Mouse (Mus musculus) kidney, adult 2 months (tissue): ENCODE measurements at regions not wholly inside any gene's neighbourhood (a gene's known extent, or its start where the extent isn't known, plus 50 kb on each side); places are given as distances from the start of the nearest gene placed in this dataset.

Source experiments
- DNase-seq: peaks from one replicate; pipeline ENCODE4 v3.0.0; 2021
- H3K27ac ChIP-seq: fragments of 200-500 bp; 2 replicates; pipeline ENCODE4 v1.5.1; 2012; ENCODE audit warnings: low read depth, low read length, control low read depth, inconsistent platforms; ENCODE audit not compliant: insufficient read depth
- H3K27me3 ChIP-seq: fragments of 200-500 bp; replicated peaks from 2 replicates; pipeline ENCODE4 v1.6.1; 2012; ENCODE audit warnings: mild to moderate bottlenecking, moderate library complexity, low read length, inconsistent platforms; ENCODE audit not compliant: control insufficient read depth, insufficient read depth
- H3K36me3 ChIP-seq: fragments of 200-500 bp; 2 replicates; pipeline ENCODE4 v1.6.1; 2012; ENCODE audit warnings: mild to moderate bottlenecking, moderate library complexity, low read length, inconsistent platforms; ENCODE audit not compliant: control insufficient read depth, insufficient read depth
- H3K4me1 ChIP-seq: fragments of 200-500 bp; 2 replicates; pipeline ENCODE4 v1.6.1; 2011; ENCODE audit warnings: low read length; ENCODE audit not compliant: control insufficient read depth, insufficient read depth
- H3K4me3 ChIP-seq: fragments of 200-500 bp; 2 replicates; pipeline ENCODE4 v1.5.1; 2011; ENCODE audit warnings: mild to moderate bottlenecking, low read depth, low read length, control low read depth; ENCODE audit not compliant: insufficient read depth
- CTCF ChIP-seq: fragments of 200-500 bp; conservative IDR thresholded peaks from 2 replicates; pipeline ENCODE4 v1.5.1; 2011; ENCODE audit warnings: low read depth, mild to moderate bottlenecking, control low read depth, low read length, moderate library complexity, mixed read lengths; ENCODE audit not compliant: insufficient read depth, insufficient read length
- POLR2A ChIP-seq: fragments of 200-500 bp; IDR thresholded peaks from one replicate; pipeline ENCODE4 v1.6.1; 2011; ENCODE audit warnings: low read depth, low read length, control low read depth
- WGBS: fragments of 180-500 bp; shearing (Covaris S2); methylation state at CpG from one replicate; pipeline ENCODE4 v1.1.7; 2018; 5-methylcytosine and 5-hydroxymethylcytosine counted together

- WGBS = 41% methylated on average over 15 of the region's 15 CpGs
- Histone ChIP-seq H3K36me3 (no peaks in the 10 kb centered on the region), H3K4me3 (no peak overlapping the region), H3K4me1 (no peaks in the 10 kb centered on the region), H3K27ac (no peak overlapping the region), H3K27me3 (no peaks in the 10 kb centered on the region)
- DNase-seq = peak; percentile 22
- TF ChIP-seq POLR2A (no peak), CTCF (no peak)
These were observed 239.0 kb downstream of the Cxcl12 start for GRCm38 (mm10) chr6:117407206-117407858.

GRCm38 (mm10) chr6:117407953-117408352, 239.6 kb downstream of the Cxcl12 start:
- no peaks in the 10 kb centered on the region for H3K4me1 ChIP-seq
- H3K4me3 ChIP-seq = no peak overlapping the region
- no peaks in the 10 kb centered on the region for H3K36me3 ChIP-seq
- WGBS = 76% methylated on average over 5 of the region's 5 CpGs
- TF ChIP-seq POLR2A = no peak
- TF ChIP-seq CTCF = no peak
- H3K27me3 ChIP-seq = no peaks in the 10 kb centered on the region
- no peak for DNase-seq
- no peak overlapping the region for H3K27ac ChIP-seq

GRCm38 (mm10) chr6:117408971-117409783, 240.8 kb downstream of the Cxcl12 start:
- no peak for DNase-seq
- H3K4me3 ChIP-seq = no peak overlapping the region
- no peaks in the 10 kb centered on the region for H3K4me1 ChIP-seq
- TF ChIP-seq CTCF (no peak), POLR2A (no peak)
- no peak overlapping the region for H3K27ac ChIP-seq
- H3K27me3 ChIP-seq = no peaks in the 10 kb centered on the region
- no peaks in the 10 kb centered on the region for H3K36me3 ChIP-seq
- 77% methylated on average over 11 of the region's 11 CpGs for WGBS

GRCm38 (mm10) chr6:117414926-117415325, 246.6 kb downstream of the Cxcl12 start:
- DNase-seq = peak; percentile 10
- TF ChIP-seq CTCF (no peak), POLR2A (no peak)
- 77% methylated on average over 5 of the region's 5 CpGs for WGBS
- H3K27ac ChIP-seq = peak overlapping the region; percentile 60; the same call in 1 of the 2 replicates
- peaks cover 5% of the 10 kb centered on the region; the same call in 1 of the 2 replicates for H3K4me1 ChIP-seq
- H3K27me3 ChIP-seq = no peaks in the 10 kb centered on the region; the same call in 1 of the 2 replicates
- no peak overlapping the region for H3K4me3 ChIP-seq
- no peaks in the 10 kb centered on the region for H3K36me3 ChIP-seq

GRCm38 (mm10) chr6:117415901-117416300, 247.6 kb downstream of the Cxcl12 start:
- peak; percentile 57 for DNase-seq
- Histone ChIP-seq H3K4me1 (peaks cover 5% of the 10 kb centered on the region; the same call in 1 of the 2 replicates), H3K27me3 (no peaks in the 10 kb centered on the region; the same call in 1 of the 2 replicates), H3K36me3 (no peaks in the 10 kb centered on the region), H3K27ac (no peak overlapping the region), H3K4me3 (no peak overlapping the region)
- TF ChIP-seq POLR2A (no peak), CTCF (no peak)
- WGBS = 77% methylated on average over 6 of the region's 6 CpGs

GRCm38 (mm10) chr6:117416461-117416860, 248.1 kb downstream of the Cxcl12 start:
- Histone ChIP-seq H3K27ac (no peak overlapping the region), H3K27me3 (no peaks in the 10 kb centered on the region; the same call in 1 of the 2 replicates), H3K4me3 (no peak overlapping the region), H3K36me3 (no peaks in the 10 kb centered on the region), H3K4me1 (peaks cover 5% of the 10 kb centered on the region; the same call in 1 of the 2 replicates)
- 76% methylated on average over 5 of the region's 5 CpGs for WGBS
- DNase-seq = no peak
- TF ChIP-seq CTCF = no peak
- TF ChIP-seq POLR2A = no peak
